Mouse (Mus musculus): ENCODE measurements around the gene Nt5c3. TPM values are rescaled to one million over a fixed set of nuclear protein-coding genes. Genes with fewer than 3 reads are reported as not detected.

Gene Nt5c3
- 150 and 161 TPM in 2 replicates for polyA plus RNA-seq (2015; fragmentation: Nextera tagmentation; extraction: Ambion mirVana)

DNA sequence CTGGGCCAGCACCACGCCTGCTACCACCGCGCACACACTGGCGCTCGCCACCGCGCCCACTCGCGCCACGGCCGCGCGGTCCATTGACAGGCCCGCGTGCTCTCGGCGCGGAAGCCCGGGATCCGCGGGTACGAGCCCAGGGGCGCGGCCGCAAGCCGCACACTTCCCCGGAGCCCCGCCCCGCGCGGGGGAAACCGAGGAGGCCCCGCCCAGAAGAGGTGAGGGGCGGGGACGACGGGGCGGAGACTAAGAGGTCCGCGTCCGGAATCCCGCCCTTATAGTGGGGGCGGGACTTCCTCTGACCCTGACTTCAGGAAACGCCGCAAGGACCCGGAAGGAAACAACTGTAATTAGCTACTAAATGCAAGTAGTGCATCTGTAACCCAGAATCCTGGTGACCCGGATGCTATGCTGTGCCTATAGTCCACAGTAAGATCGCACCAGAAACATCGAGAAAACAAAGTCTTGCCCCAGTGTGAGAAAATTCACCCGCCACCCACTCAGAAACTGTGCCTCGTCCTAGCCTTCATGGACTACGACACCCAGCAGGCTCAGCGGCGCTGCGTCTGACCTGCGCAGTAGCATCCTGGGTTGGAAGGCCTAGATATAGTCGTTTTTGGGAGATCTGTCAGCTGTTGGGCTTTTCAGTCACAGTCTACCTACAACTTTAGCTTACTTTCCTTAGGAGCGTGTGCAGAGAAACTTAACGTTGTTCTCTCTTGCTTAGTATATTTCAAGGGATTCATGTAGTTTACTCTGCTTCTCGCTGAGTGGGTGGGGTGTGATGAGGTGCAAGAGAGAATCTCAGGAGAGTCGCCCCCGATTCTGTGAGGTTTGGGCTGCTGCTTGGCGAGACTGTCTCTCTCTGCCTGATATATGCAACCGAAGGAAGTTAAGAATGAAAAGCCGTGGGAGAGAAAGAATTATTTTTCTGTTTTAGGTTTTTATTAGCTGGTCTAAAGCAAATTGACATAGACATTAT, at the start of gene Nt5c3, which contains the start of gene Vmn1r4:
TSS of gene Nt5c3 (minus strand) at position 207 of the 982 bp plus-strand sequence.
TSS of gene Vmn1r4 (plus strand) at position 290 of the 982 bp plus-strand sequence.
- no peaks in the 10 kb centered on the region for H3K36me3 ChIP-seq (ENCODE audit: control insufficient read depth, insufficient read depth, low read length)
- peak; percentile 98 for ATAC-seq
- no peaks in the 10 kb centered on the region for H3K27me3 ChIP-seq (replicated peaks; ENCODE audit: control insufficient read depth, insufficient read depth, low read length)

DNA sequence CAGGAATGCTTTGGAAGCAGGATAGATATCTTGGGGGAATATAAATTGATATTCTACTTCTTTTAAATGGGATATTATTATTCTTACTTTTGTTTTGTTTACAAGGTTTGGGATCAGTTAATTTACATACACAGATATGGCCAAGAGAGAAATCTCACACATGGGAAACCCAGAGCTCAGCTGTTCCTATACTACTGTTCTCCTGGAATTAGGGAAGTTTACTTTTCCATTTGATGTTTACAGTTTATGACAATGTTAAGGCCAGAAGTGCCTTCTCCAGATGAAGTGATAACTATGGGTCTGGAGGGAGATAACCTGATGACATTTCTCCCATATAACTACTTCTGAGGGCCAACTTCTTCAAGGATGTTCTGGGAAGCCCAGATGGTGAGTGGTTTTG, 46.2 kb upstream of the Nt5c3 start, which contains the start of gene Vmn1r5:
TSS of gene Vmn1r5 (plus strand) at position 301 of the 400 bp plus-strand sequence.
- Histone ChIP-seq H3K36me3 (ENCODE audit: control insufficient read depth, insufficient read depth, low read length) (no peaks in the 10 kb centered on the region), H3K4me3 (ENCODE audit: low read length) (no peak within 1 kb of the TSS), H3K9me3 (ENCODE audit: control insufficient read depth, low read length) (no peaks in the 10 kb centered on the region), H3K27me3 (replicated peaks; ENCODE audit: control insufficient read depth, insufficient read depth, low read length) (no peaks in the 10 kb centered on the region), H3K9ac (ENCODE audit: low read depth, low read length) (no peak within 1 kb of the TSS), H3K4me2 (ENCODE audit: low read length) (no peak within 1 kb of the TSS), H3K4me1 (ENCODE audit: control insufficient read depth, insufficient read depth, low read depth, low read length) (no peaks in the 10 kb centered on the region), H3K27ac (ENCODE audit: low read depth, low read length) (no peak within 1 kb of the TSS)
- ATAC-seq = no peak

More for the DNA sequence above, at the start of gene Nt5c3, which contains the start of gene Vmn1r4:
- peak within 1 kb of the TSS; percentile 87 for H3K9ac ChIP-seq (ENCODE audit: low read depth, low read length)
- H3K4me2 ChIP-seq (ENCODE audit: low read length) = peak within 1 kb of the TSS; percentile 59
- WGBS = 3% methylated on average over 61 of the region's 64 CpGs
- H3K9me3 ChIP-seq (ENCODE audit: control insufficient read depth, low read length) = no peaks in the 10 kb centered on the region; the same call in 1 of the 2 replicates
- peak within 1 kb of the TSS; percentile 94 for H3K27ac ChIP-seq (ENCODE audit: low read depth, low read length)
- H3K4me3 ChIP-seq (ENCODE audit: low read length) = peak within 1 kb of the TSS; percentile 70
- peaks cover 4% of the 10 kb centered on the region for H3K4me1 ChIP-seq (ENCODE audit: control insufficient read depth, insufficient read depth, low read depth, low read length)

DNA sequence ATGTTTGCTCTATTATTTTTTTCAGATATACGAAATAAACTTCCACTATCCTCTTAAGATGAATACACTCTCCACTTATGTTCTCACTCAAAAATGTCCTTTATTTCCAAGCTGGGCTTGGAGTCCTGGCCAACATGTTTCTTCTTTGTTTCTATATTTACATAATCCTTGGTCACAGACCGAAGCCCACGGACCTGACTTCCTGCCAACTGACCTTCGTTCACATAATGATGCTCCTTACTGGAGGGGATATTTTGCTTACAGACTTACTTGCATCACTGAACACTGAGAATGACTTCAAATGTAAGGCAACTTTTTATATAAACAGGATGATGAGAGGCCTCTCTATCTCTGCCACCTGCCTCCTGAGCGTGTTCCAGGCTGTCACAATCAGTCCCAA, 32.7 kb upstream of the Nt5c3 start:
- Histone ChIP-seq H3K9ac (ENCODE audit: low read depth, low read length) (no peak overlapping the region), H3K4me3 (ENCODE audit: low read length) (no peak overlapping the region), H3K9me3 (ENCODE audit: control insufficient read depth, low read length) (no peaks in the 10 kb centered on the region), H3K4me2 (ENCODE audit: low read length) (no peak overlapping the region), H3K4me1 (ENCODE audit: control insufficient read depth, insufficient read depth, low read depth, low read length) (no peaks in the 10 kb centered on the region), H3K27me3 (replicated peaks; ENCODE audit: control insufficient read depth, insufficient read depth, low read length) (no peaks in the 10 kb centered on the region), H3K27ac (ENCODE audit: low read depth, low read length) (no peak overlapping the region), H3K36me3 (ENCODE audit: control insufficient read depth, insufficient read depth, low read length) (no peaks in the 10 kb centered on the region)
- ATAC-seq = no peak
- 71% methylated on average over 5 of the region's 5 CpGs for WGBS

DNA sequence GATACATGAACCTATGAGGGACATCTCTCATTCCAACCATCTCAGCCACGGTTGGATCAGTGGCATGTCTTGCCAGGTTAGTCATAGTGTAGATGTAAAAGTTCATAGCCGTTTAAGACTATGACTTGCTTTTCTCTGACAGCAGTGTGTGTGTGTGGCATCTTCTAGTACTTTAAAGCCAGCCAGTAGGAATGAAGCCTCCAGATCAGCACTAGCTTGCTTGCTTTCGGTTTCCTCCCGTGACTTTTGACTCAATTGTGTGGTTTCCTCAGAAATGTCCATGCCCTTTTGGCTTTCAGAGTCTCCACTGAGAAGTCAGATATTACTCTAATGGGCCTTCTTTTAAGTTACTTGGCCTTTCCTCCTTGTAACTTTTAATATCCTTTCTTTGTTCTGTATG, 10.6 kb upstream of the Nt5c3 start:
- WGBS = 90% methylated on average over 4 of the region's 4 CpGs
- ATAC-seq = no peak

DNA sequence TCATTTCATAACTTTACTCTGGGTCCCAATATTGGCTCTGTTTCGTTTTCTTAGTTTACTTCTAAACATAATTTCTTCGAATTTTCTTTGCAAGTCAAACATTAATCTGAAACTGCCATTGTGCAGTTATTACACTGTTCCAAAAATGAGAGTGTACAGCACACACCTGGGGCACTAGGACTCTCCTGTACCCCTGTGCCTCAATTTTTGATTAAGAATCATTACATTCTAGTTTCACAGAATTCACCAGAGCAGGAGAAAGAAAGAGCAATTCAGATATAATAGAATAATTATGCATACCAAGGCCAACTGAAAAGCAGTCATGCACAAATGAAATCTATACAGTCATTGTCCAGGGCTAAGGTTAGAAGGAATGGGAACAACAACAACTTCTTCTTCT, 8.7 kb upstream of the Nt5c3 start:
- H3K4me1 ChIP-seq (ENCODE audit: control insufficient read depth, insufficient read depth, low read depth, low read length) = no peaks in the 10 kb centered on the region
- ATAC-seq = no peak
- H3K4me2 ChIP-seq (ENCODE audit: low read length) = no peak overlapping the region
- no peak overlapping the region for H3K27ac ChIP-seq (ENCODE audit: low read depth, low read length)
- no peak overlapping the region for H3K4me3 ChIP-seq (ENCODE audit: low read length)
- no peaks in the 10 kb centered on the region for H3K36me3 ChIP-seq (ENCODE audit: control insufficient read depth, insufficient read depth, low read length)
- H3K9me3 ChIP-seq (ENCODE audit: control insufficient read depth, low read length) = no peaks in the 10 kb centered on the region; the same call in 1 of the 2 replicates
- WGBS = 75% methylated on average over 2 of the region's 2 CpGs
- H3K27me3 ChIP-seq (replicated peaks; ENCODE audit: control insufficient read depth, insufficient read depth, low read length) = no peaks in the 10 kb centered on the region
- no peak overlapping the region for H3K9ac ChIP-seq (ENCODE audit: low read depth, low read length)

More for the DNA sequence above, 10.6 kb upstream of the Nt5c3 start:
- no peak overlapping the region for H3K27ac ChIP-seq (ENCODE audit: low read depth, low read length)
- no peaks in the 10 kb centered on the region for H3K36me3 ChIP-seq (ENCODE audit: control insufficient read depth, insufficient read depth, low read length)
- no peak overlapping the region for H3K4me3 ChIP-seq (ENCODE audit: low read length)
- H3K9ac ChIP-seq (ENCODE audit: low read depth, low read length) = no peak overlapping the region
- H3K27me3 ChIP-seq (replicated peaks; ENCODE audit: control insufficient read depth, insufficient read depth, low read length) = no peaks in the 10 kb centered on the region
- no peaks in the 10 kb centered on the region for H3K9me3 ChIP-seq (ENCODE audit: control insufficient read depth, low read length)
- H3K4me1 ChIP-seq (ENCODE audit: control insufficient read depth, insufficient read depth, low read depth, low read length) = no peaks in the 10 kb centered on the region
- no peak overlapping the region for H3K4me2 ChIP-seq (ENCODE audit: low read length)

DNA sequence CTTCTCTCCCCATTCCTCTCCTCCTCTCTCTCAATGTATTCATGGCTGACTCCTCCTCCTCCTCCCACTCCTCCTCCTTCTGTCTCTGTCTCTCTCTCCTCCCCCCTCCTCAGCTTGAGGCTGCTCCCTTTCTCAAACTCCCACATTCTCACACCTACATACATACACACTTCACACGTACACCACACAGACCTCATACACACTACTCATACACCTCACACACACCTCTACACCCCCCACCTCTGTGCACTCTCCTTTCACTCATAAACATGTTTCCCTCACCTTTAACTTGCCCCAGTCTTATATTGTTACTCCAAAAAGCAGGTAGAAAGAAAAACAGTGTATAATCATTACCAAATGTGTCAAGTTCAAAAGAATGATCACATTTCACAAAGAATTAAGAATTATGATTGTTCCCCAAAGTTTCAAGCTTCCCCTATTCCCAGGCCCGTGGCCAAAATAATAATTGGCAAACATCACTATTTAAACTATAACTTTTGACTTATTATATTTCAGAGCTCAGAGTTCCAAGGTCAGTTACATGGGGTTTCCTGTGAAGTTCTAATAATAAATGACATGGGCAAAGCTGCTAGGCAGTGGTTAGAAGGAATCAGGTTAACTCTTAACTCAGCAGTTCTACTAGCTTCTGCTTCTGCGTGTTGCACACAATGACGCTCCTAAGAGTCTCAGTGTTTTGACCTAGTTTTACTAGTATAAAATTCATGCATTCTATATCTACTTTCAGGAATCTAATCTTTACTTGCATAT, 8.1 kb upstream of the Nt5c3 start:
- 71% methylated on average over 4 of the region's 4 CpGs for WGBS
- Histone ChIP-seq H3K9ac (ENCODE audit: low read depth, low read length) (no peak overlapping the region), H3K27me3 (replicated peaks; ENCODE audit: control insufficient read depth, insufficient read depth, low read length) (no peaks in the 10 kb centered on the region), H3K9me3 (ENCODE audit: control insufficient read depth, low read length) (no peaks in the 10 kb centered on the region; the same call in 1 of the 2 replicates), H3K27ac (ENCODE audit: low read depth, low read length) (no peak overlapping the region), H3K4me2 (ENCODE audit: low read length) (no peak overlapping the region), H3K36me3 (ENCODE audit: control insufficient read depth, insufficient read depth, low read length) (no peaks in the 10 kb centered on the region), H3K4me3 (ENCODE audit: low read length) (no peak overlapping the region), H3K4me1 (ENCODE audit: control insufficient read depth, insufficient read depth, low read depth, low read length) (no peaks in the 10 kb centered on the region)
- no peak for ATAC-seq

DNA sequence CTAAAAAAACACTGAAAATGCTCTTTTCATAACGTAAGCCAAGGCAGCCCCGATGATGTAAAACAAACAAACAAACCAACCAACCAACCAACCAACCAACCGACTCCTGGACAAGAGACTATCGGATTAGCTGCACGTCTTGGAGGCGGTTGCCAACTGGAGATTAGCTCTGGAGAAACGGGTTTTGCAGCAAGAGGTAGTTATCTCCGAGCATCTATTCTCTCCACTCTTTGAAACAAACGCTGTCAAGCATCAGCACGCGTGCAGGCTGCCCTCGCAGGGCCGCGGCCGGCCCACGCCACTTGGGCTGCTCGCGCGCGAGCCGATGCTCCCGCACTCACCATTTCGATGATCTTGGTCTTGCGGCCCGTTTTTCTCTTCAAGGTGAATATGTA, 404 bp downstream of the Nt5c3 start:
- H3K9ac ChIP-seq (ENCODE audit: low read depth, low read length) = peak overlapping the region; percentile 87
- no peak for ATAC-seq
- no peaks in the 10 kb centered on the region for H3K36me3 ChIP-seq (ENCODE audit: control insufficient read depth, insufficient read depth, low read length)

DNA sequence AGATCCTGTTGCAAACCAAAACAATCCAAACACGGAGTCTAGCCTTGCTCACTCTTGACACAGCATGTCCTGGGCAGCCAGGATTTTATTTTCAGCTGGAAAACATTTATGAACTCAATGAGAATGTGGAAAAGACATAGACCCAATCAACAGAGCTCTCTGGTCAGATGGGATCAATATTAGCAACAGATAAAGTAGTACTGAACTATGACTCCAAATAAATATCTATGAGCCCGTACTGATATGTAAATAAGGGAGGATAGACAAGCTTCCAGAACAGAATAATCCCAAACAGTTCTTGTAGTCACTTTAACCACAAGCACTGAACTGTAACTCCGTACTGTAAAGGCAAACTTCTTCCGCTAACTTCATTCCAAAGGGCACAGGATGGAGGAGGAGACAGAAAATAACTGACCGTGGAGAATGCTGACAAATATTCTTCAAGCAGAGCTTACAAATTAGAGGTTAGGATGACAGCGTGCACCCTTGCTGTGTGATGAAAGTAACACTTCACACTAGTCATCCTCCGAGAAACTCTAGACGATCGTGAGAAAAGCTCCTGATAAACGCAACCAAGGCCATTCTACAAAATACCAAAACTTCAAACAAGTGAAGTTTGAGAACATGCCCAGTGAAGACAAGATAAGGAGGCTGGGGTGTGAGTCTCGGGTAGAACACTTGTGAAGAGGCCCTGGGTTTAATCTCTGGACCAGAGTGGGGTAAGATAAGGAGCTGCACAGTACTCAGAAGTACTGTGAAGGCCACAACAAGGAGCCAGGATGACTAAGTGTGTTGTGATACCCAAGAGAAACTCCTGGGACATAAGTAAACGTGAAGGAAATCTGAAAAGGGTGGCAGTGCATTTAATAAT, 3.3 kb downstream of the Nt5c3 start:
- Histone ChIP-seq H3K9me3 (ENCODE audit: control insufficient read depth, low read length) (no peaks in the 10 kb centered on the region), H3K27me3 (replicated peaks; ENCODE audit: control insufficient read depth, insufficient read depth, low read length) (no peaks in the 10 kb centered on the region), H3K4me1 (ENCODE audit: control insufficient read depth, insufficient read depth, low read depth, low read length) (peaks cover 4% of the 10 kb centered on the region), H3K27ac (ENCODE audit: low read depth, low read length) (no peak overlapping the region), H3K9ac (ENCODE audit: low read depth, low read length) (no peak overlapping the region), H3K4me2 (ENCODE audit: low read length) (no peak overlapping the region), H3K36me3 (ENCODE audit: control insufficient read depth, insufficient read depth, low read length) (no peaks in the 10 kb centered on the region), H3K4me3 (ENCODE audit: low read length) (no peak overlapping the region)
- no peak for ATAC-seq
- 83% methylated on average over 12 of the region's 12 CpGs for WGBS

More for the DNA sequence above, 404 bp downstream of the Nt5c3 start:
- H3K4me3 ChIP-seq (ENCODE audit: low read length) = peak overlapping the region; percentile 70
- peak overlapping the region; percentile 58 for H3K4me2 ChIP-seq (ENCODE audit: low read length)
- H3K27me3 ChIP-seq (replicated peaks; ENCODE audit: control insufficient read depth, insufficient read depth, low read length) = no peaks in the 10 kb centered on the region
- H3K4me1 ChIP-seq (ENCODE audit: control insufficient read depth, insufficient read depth, low read depth, low read length) = peaks cover 4% of the 10 kb centered on the region
- no peaks in the 10 kb centered on the region; the same call in 1 of the 2 replicates for H3K9me3 ChIP-seq (ENCODE audit: control insufficient read depth, low read length)
- under 1% methylated on average over 25 of the region's 25 CpGs for WGBS
- H3K27ac ChIP-seq (ENCODE audit: low read depth, low read length) = peak overlapping the region; percentile 94

Data from hindbrain, embryonic 16.5 days (tissue).